Mouse (Mus musculus) kidney, embryonic 16.5 days (tissue): ENCODE results near the gene Phf20. TPM values are rescaled to one million over a fixed set of nuclear protein-coding genes. Genes with fewer than 3 reads are reported as not detected.

ENCODE experiments used
- ATAC-seq: fragments of 200-750 bp; cut with Nextera tagmentation; 2 replicates; pipeline ENCODE4 v1.8.0; 2017; ENCODE audit warnings: moderate TSS enrichment; ENCODE audit not compliant: low FRiP score, low TSS enrichment
- H3K27ac ChIP-seq: fragments of 300-500 bp; sonication (generic); 2 replicates; pipeline ENCODE4 v1.5.1; 2014; ENCODE audit warnings: low read length
- H3K27me3 ChIP-seq: fragments of 300-500 bp; sonication (generic); 2 replicates; pipeline ENCODE4 v1.6.1; 2014; ENCODE audit warnings: low read length, control low read depth, mixed read lengths; ENCODE audit not compliant: insufficient read depth
- H3K36me3 ChIP-seq: fragments of 300-500 bp; sonication (generic); 2 replicates; pipeline ENCODE4 v1.6.1; 2014; ENCODE audit warnings: low read length, control low read depth, mixed read lengths; ENCODE audit not compliant: insufficient read depth
- H3K4me1 ChIP-seq: fragments of 300-500 bp; sonication (generic); 2 replicates; pipeline ENCODE4 v1.6.1; 2014; ENCODE audit warnings: low read length, control low read depth, mixed read lengths; ENCODE audit not compliant: insufficient read depth
- H3K4me2 ChIP-seq: fragments of 300-500 bp; sonication (generic); replicated peaks from 2 replicates; pipeline ENCODE4 v1.6.1; 2014; ENCODE audit warnings: low read depth, low read length
- H3K4me3 ChIP-seq: fragments of 300-500 bp; sonication (generic); 2 replicates; pipeline ENCODE4 v1.5.1; 2014; ENCODE audit warnings: mild to moderate bottlenecking, low read length
- H3K9ac ChIP-seq: fragments of 300-500 bp; sonication (generic); replicated peaks from 2 replicates; pipeline ENCODE4 v1.6.1; 2014; ENCODE audit warnings: low read length
- H3K9me3 ChIP-seq: fragments of 300-500 bp; sonication (generic); 2 replicates; pipeline ENCODE4 v1.6.1; 2016; ENCODE audit warnings: low read length, control low read depth
- WGBS: fragments of 180-500 bp; shearing (Covaris S2); extraction: QIAGEN DNeasy Blood & Tissue Kit; methylation state at CpG from one replicate; pipeline ENCODE4 v1.1.7; 2014; 5-methylcytosine and 5-hydroxymethylcytosine counted together
- polyA plus RNA-seq: library from polyadenylated mRNA; unstranded; fragments of >200 nt; fragmentation: Nextera tagmentation; extraction: Ambion mirVana; gene quantifications from 2 replicates; pipeline ENCODE4 v1.2.1, GENCODE M21; 2015

The Phf20 gene
- polyA plus RNA-seq, 1 experiment from 2014 or later, result 68.2 TPM

DNA sequence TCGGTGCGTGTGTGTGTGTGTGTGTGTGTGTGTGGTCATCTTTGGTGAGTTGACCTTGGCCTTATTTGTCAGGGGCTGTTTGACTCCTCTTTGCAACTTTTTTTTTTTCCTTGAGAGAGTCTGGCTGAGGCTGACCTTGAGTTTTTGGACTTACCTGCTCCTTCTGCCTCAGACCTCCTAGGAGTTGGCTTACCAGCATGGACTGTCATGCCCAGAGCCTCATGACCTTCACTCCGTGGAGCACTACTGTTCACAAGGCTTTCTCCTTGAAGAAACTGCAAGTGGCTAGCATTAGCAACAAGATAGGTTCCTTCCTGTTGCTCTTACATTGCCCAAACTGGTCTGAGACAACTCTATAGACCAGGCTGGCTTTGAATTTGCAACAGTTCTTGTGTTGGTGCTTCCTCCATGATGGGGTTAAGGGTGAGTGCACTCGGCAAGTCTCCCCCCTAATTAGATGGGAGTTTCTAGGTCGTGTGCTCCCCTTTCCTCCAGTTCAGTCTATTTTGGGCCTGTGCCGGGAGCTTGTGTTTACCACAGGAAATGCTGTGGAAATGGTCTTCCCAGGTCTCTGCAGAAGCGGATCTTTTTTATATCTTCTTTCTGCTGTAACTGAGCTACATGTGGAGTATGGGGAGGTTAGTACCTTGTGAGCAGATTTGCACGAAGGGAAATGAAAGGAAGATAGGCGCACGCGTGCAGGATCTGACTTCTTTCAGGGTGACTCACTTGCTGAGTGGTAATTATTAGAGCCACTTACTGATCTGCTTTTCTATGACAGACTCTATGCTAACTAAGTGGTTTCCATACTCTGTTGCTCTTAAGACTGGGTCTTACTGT, 61.9 kb downstream of the Phf20 start:
- no peak overlapping the region for H3K4me2 ChIP-seq
- H3K36me3 ChIP-seq, result peaks cover 43% of the 10 kb centered on the region
- peaks cover 10% of the 10 kb centered on the region; the same call in 1 of the 2 replicates for H3K4me1 ChIP-seq
- ATAC-seq, result no peak
- peak overlapping the region; percentile 79 for H3K27ac ChIP-seq
- 63% methylated on average over 11 of the region's 11 CpGs for WGBS
- H3K4me3 ChIP-seq, result no peak overlapping the region
- no peaks in the 10 kb centered on the region for H3K9me3 ChIP-seq
- no peaks in the 10 kb centered on the region for H3K27me3 ChIP-seq
- no peak overlapping the region for H3K9ac ChIP-seq

DNA sequence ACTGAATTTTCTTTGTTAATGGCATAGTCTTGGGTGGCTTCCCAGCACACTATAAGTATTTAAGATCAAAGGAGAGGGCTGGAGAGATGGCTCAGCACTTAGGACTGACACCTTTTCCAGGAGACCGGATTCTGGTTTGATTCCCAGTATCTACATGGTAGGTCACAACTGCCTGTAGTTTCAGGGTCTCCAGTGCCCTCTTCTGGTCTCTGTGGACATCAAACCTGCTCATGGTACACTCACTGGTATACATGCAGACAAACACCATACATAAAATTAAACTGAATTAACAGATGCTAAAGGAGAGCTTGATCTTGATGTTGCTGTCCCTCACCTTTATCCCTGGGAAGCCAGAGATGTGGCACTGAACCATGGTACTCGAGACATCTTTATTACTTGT, 64.7 kb downstream of the Phf20 start:
- Histone ChIP-seq H3K9ac (no peak overlapping the region), H3K36me3 (peaks cover 41% of the 10 kb centered on the region), H3K9me3 (no peaks in the 10 kb centered on the region), H3K4me1 (peaks cover 10% of the 10 kb centered on the region; the same call in 1 of the 2 replicates), H3K4me3 (no peak overlapping the region), H3K27ac (no peak overlapping the region), H3K4me2 (no peak overlapping the region), H3K27me3 (no peaks in the 10 kb centered on the region)
- WGBS, result 90% methylated on average over 2 of the region's 2 CpGs
- no peak for ATAC-seq

DNA sequence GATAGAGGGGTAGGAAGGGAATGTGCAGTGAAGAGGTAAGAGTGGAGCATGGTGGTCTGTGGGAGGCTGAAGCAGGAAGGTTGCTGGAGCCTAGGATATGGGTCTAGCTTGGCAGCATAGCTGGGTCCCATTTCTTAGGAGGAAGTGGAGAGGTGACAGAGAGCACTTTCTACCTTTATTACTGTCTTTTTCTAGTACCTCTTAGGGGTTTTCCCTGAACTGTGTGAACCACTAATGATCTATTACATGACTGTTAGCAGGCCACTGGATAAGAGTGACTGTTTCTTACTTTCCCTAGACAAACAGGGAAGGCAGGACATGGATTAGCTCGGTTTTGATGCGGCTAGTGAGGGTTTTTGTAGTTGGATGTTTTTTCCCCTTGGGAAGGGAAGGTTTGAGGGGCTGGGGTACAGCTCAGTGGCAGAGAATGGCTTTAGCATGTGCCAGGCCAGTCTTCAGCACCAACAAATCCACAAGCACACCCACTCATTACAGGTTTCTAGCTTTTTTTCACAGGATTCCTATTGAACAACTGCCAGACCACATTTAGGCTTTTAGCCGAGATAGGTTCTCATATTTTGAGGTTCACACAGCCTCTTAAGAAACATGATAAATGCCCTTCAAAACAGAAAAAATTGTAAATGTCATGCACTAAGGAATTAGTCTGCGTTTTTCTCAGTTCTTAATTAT, 67.1 kb downstream of the Phf20 start:
- H3K9ac ChIP-seq, result no peak overlapping the region
- no peaks in the 10 kb centered on the region for H3K4me1 ChIP-seq
- no peak overlapping the region for H3K4me3 ChIP-seq
- H3K9me3 ChIP-seq, result no peaks in the 10 kb centered on the region
- no peak overlapping the region for H3K4me2 ChIP-seq
- peaks cover 33% of the 10 kb centered on the region for H3K36me3 ChIP-seq
- no peak overlapping the region for H3K27ac ChIP-seq
- ATAC-seq, result no peak
- WGBS, result 87% methylated on average over 4 of the region's 4 CpGs
- no peaks in the 10 kb centered on the region for H3K27me3 ChIP-seq

DNA sequence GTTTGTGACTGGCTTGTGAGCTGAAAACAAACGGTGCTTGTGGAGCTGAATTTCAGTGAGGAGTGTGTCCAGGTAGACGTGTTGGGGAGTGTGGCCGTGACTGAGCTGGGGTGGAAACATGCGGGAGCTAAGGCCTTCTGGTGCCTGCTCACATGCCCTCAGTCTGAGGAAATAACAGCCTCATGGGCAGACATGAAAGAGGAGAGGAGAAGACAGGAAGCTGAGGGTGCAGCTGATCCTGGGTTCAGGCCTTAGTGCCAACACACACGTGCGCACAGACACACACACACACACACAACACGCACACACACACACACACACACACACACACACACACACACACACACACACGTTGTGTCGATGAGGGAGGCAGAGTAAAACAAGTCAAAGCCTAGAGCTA, 71.4 kb downstream of the Phf20 start:
- Histone ChIP-seq H3K4me1 (no peaks in the 10 kb centered on the region), H3K36me3 (0 out of 2 replicates have a peak, but pooled peaks cover 15% of the 10 kb centered on the region), H3K27ac (no peak overlapping the region), H3K4me2 (no peak overlapping the region), H3K9ac (no peak overlapping the region), H3K4me3 (no peak overlapping the region), H3K9me3 (no peaks in the 10 kb centered on the region), H3K27me3 (no peaks in the 10 kb centered on the region)
- WGBS, result 86% methylated on average over 9 of the region's 9 CpGs
- no peak for ATAC-seq

DNA sequence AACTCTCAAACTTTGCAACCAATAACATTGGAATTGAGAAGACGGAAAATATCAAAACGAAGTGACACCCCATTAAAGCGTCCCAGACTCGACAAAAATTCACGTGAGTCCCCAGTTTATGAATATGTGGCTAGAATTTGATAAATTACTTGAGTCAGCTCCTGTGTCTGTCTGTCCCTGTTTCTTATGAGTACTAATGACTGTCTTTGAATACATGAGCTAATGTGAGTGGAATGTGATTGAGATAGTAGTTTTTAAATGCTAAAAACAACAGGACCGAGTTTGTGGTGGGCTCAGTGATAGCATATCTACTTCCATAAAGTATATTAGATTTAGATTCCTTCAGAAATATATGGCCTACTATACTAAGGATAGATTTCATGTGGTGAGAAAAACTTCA, 76.3 kb downstream of the Phf20 start:
- WGBS, result 90% methylated on average over 6 of the region's 6 CpGs
- Histone ChIP-seq H3K4me1 (no peaks in the 10 kb centered on the region), H3K27me3 (no peaks in the 10 kb centered on the region), H3K27ac (no peak overlapping the region), H3K4me2 (no peak overlapping the region), H3K4me3 (no peak overlapping the region), H3K36me3 (peaks cover 28% of the 10 kb centered on the region), H3K9ac (no peak overlapping the region), H3K9me3 (no peaks in the 10 kb centered on the region)
- ATAC-seq, result no peak

DNA sequence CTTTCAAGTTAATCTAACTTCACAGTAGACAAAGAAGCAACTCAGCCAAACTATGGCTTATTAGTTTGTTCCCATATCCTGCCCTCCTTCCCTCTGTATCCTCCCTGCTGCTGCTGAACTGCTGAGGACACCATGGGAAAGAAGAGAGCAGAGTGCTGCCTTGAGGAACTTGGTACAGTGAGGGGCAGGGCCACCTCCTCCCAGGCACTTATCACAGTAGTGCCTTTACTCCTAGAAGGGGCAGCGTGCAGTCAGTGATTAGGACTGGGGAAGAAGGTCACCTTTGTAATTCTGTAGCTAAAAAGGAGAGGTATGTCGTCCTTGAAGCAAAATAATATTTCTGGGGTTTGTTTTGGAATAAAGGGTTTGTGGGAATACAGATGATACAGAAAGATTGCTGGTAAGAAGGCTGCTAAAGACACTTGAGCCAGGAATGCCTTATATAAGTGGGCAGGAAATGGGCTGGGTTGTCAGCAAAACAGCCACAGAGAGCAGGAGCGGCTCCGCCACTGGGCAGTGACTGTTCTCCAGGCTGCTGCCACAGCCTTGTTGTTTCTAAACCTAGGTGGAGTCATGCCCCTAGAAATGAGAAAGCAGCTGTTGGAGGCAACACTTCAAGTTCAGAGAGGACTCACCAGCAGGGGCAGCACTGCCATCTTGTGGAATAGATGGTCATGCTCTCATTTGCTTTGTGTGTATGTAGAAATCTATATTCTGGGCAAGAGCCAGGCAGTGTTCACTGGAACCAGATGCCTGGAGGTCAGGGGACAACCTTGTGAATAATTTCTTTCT, 82.2 kb downstream of the Phf20 start:
- peak; percentile 86 for ATAC-seq
- no peak overlapping the region for H3K4me3 ChIP-seq
- H3K36me3 ChIP-seq, result peaks cover 21% of the 10 kb centered on the region
- no peaks in the 10 kb centered on the region for H3K9me3 ChIP-seq
- H3K4me1 ChIP-seq, result peaks cover 4% of the 10 kb centered on the region; the same call in 1 of the 2 replicates
- H3K27ac ChIP-seq, result peak overlapping the region; percentile 1; the same call in 1 of the 2 replicates
- H3K27me3 ChIP-seq, result no peaks in the 10 kb centered on the region
- 47% methylated on average over 4 of the region's 4 CpGs for WGBS
- H3K9ac ChIP-seq, result no peak overlapping the region
- H3K4me2 ChIP-seq, result no peak overlapping the region

DNA sequence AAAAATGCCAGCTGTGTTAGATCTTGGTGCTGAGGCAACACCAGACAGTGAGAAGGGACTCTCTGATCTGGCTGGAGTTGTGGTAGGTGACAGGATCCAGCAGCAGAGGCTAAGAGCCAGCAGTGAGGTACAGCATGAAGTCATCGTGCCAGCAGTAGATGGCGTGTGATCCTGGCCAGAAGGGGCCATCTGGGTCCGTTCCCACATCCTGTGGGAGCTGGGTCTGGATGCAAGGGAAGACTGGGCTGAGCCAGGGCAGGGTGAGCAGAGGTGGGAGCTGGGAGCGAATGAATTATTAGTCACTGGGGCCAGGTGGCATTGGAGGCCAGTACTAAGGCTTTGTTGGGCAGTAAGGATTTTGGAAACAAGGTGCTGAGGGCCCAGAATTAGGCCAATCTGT, 85.0 kb downstream of the Phf20 start:
- peaks cover 12% of the 10 kb centered on the region; the same call in 1 of the 2 replicates for H3K36me3 ChIP-seq
- no peaks in the 10 kb centered on the region for H3K9me3 ChIP-seq
- H3K27me3 ChIP-seq, result no peaks in the 10 kb centered on the region
- 89% methylated on average over 4 of the region's 4 CpGs for WGBS
- no peak overlapping the region for H3K27ac ChIP-seq
- H3K4me2 ChIP-seq, result no peak overlapping the region
- no peak overlapping the region for H3K9ac ChIP-seq
- peaks cover 4% of the 10 kb centered on the region; the same call in 1 of the 2 replicates for H3K4me1 ChIP-seq
- H3K4me3 ChIP-seq, result no peak overlapping the region
- ATAC-seq, result no peak

DNA sequence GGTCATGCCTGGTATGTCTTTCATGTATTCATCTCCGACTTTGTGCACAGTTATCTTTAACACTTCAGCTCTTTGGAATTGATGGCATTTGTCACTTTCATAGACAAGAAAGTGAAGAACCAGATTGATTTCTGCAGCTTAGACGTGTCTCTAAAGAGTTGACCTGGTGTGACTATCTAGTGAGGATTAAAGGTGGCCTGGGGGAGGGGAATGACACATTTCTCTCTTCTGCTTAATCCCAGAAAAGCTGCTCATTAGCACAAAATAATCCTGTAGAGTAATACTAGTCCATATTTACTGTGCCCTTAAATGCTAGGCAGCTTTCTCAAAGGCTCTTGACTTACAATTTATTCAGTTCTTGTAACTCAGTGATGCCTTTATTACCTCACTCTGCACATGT, 88.9 kb downstream of the Phf20 start:
- no peak for ATAC-seq
- no peaks in the 10 kb centered on the region for H3K27me3 ChIP-seq
- H3K4me1 ChIP-seq, result no peaks in the 10 kb centered on the region
- no peak overlapping the region for H3K4me3 ChIP-seq
- H3K27ac ChIP-seq, result no peak overlapping the region
- no peak overlapping the region for H3K4me2 ChIP-seq
- H3K9ac ChIP-seq, result no peak overlapping the region
- H3K36me3 ChIP-seq, result peaks cover 17% of the 10 kb centered on the region
- H3K9me3 ChIP-seq, result no peaks in the 10 kb centered on the region
- WGBS, result 89% methylated on average over 2 of the region's 2 CpGs

DNA sequence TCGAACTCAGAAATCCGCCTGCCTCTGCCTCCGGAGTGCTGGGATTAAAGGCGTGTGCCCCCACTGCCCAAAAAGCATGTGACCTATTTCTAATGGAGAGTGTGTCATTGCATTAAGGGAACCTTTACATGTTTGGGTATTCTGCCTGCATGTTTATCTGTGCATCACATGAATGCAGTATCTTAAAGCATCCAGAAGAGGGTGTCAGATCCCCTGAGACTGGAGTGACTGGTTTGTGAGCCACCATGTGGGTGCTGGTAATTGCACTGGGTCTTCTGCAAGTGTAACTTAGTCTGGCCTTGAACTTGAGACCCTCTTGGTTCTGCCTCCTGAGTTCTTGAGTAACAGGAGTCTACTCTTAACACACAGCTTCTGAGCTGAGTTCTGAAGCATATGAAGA, 90.5 kb downstream of the Phf20 start:
- Histone ChIP-seq H3K4me1 (no peaks in the 10 kb centered on the region), H3K4me3 (no peak overlapping the region), H3K9me3 (no peaks in the 10 kb centered on the region), H3K4me2 (no peak overlapping the region), H3K36me3 (peaks cover 25% of the 10 kb centered on the region), H3K27ac (no peak overlapping the region), H3K27me3 (no peaks in the 10 kb centered on the region), H3K9ac (no peak overlapping the region)
- no peak for ATAC-seq
- 94% methylated on average over 4 of the region's 4 CpGs for WGBS
